Mouse (Mus musculus) lung, postnatal 25 days (tissue): ENCODE measurements around the gene Lpar1.

ENCODE experiments used
- DNase-seq: peaks from one replicate; pipeline ENCODE4 v3.0.0; 2022; ENCODE audit warnings: low spot score

Gene Lpar1

DNA sequence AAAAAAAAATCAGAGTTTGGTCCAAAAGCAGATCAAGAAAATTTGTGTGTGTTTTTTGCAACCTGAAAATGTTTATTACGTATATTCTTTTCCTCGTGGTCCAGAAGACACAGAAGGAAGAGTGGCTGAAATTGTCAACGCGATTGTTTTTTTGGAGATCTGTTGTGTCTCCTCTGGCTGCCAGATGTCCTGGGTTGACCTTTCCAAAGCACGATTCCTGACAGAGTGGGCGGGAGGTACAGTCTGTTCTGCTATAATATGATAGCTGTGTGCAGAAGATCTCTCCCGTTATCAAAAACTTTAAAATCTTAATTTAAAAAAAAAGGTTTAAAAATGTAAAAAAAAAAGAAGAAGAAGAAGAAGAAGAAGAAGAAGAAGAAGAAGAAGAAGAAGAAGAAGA, 105.9 kb downstream of the Lpar1 start:
- peak; percentile 45 for DNase-seq

- DNase-seq, result peak; percentile 30
Measured at GRCm38 (mm10) chr4:58445846-58446245, 107.9 kb downstream of the Lpar1 start.

- peak; percentile 34 for DNase-seq
Measured at GRCm38 (mm10) chr4:58442338-58442737, 111.4 kb downstream of the Lpar1 start.

GRCm38 (mm10) chr4:58438654-58439053, 115.0 kb downstream of the Lpar1 start:
- DNase-seq, result no peak

DNA sequence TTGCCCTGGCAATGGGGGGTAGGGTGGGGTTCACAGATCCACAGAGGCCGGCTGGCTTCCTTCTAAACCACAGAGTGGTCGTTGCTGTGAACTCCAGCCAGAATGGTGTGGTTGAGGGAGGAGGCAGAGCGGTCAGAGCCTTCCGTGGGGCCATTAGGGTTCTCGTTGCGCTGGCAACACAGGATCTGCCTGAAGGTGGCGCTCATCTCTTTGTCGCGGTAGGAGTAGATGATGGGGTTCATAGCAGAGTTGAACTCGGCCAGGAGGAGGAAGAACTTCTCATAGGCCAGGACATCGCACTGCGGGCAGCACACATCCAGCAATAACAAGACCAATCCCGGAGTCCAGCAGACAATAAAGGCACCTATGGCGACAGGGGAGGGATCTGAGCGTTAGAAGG, 116.4 kb downstream of the Lpar1 start:
- no peak for DNase-seq

DNA sequence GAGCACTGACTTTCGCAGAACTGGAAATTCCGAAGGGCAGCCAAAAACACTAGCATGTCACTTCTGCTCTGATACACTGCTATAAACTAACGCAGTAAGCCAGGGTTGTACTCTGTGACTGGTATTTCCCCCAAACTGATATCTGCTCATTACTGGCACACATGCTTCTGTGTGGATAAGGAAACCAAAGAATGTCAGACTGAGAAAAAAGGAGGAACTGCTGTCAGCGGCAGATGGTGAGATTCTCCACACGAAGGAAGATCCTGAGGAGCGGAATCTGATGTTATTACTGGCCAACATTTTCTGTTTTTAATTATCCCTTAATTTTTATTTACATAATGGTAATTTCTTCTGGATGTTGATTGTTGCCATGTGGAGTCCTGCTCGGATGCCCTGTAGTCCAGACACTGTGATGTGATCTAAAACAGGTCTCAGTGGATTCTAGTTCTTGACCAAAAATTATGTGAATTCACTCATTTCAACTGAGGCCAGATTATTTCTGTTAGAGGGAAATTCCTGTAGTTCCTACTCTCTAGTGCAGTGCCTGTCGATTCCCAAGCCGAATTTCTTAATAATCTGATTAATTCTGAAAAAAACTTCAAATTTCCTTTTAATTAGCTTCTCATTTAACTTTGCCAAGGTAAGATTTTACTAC, 130.3 kb downstream of the Lpar1 start:
- no peak for DNase-seq

DNA sequence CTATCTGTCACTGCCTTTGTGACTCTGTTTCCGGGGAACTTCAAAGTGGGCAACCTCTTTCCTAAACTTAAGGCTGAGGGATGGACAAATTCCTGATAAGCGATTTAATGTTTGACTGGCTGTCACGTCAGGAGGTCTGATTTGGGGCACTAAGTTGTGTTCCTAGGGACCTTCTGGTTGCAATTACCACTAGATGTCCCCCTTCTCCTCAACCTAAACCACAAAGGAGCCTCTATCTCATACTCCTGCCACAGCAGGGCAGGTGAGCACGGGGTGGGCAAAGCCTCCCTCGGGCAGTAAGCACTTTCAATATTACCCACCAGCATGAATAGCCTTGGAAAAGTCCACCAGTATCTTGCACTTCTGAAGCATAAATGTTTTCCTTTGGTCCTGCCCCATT, 134.5 kb downstream of the Lpar1 start:
- no peak for DNase-seq

DNA sequence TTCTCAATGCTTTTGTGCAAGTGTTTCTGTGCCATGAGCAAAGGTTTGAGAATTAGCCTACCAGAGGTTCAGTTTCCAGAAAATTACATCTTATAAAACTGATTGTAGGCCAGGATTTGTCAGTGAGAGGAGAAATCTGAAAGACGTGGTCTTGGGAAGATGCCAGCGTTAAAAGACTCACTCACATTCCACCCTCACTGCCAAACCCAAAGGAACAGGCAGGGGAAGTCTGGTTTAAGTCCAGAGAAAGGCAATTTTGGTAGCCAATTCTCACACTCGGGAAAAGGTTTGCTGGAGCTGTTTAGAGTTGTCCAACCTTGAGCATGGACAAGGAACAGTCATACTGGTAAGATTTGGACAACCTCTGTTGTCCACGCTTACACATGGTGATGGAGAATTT, 136.4 kb downstream of the Lpar1 start:
- no peak for DNase-seq

- no peak for DNase-seq
Measured at GRCm38 (mm10) chr4:58415537-58415936, 138.2 kb downstream of the Lpar1 start.

GRCm38 (mm10) chr4:58413188-58414185, 140.2 kb downstream of the Lpar1 start:
- peak; percentile 26 for DNase-seq

DNA sequence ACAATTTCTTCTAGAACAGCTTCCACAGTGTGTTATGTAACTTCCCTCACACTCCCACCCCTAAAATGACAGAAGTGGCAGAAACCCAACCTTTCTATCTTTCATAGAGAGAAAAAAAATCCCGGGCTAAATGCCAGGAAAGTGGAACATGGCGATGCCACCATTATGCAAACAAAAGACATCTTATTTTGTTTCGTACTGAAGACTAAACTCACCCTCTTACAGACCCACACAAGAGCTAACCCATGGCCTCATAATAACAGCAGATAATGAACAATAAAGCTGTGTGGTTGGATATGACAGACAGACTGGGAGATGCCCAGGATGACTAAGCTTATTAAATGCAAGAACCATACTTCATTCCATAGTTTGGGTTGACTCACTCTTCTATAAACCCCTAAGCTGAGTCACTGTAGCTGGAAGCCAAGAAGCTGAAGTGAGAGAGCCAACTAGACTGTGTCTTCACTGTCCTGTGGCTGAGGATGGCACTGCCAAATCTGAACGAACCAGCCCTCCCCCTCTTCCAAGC, 151.7 kb downstream of the Lpar1 start:
- DNase-seq, result no peak

DNA sequence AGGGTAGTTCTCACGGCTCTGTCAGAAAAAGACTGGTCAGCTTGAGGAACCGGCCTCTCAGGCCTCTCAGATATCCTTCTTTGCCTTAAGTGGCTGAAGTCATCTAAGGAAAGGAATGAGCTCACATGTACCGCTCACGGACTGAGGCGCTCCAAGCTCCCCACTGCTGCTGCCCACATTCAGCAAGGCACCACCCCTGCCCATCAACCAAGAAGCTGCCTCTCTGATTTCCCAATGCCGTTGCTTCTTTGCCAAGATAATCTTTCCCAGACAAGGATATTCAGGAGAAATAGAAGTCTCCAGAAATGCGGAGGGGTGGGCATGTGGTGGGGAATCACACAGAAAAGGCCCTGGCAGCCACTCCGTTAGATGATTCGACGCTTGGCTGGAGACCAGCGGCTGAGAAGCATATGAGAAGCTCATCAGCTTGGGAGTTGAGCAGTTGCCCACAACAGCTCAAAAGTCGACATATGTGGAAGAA, 152.8 kb downstream of the Lpar1 start:
- DNase-seq, result peak; percentile 49
